Mouse (Mus musculus) myocyte (in vitro differentiated cells): ENCODE measurements around the gene Mto1. TPM values are rescaled to one million over a fixed set of nuclear protein-coding genes. Genes with fewer than 3 reads are reported as not detected.
A peak's percentile ranks its signal among the peaks of the same experiment; 100 is the strongest.
"Not testable (repeated sequence)": the region's sequence is repeated elsewhere in the genome, so short reads cannot be mapped to it uniquely, and the experiment has no call there.

Source experiments
- H3K27me3 ChIP-seq: one replicate; pipeline ENCODE4 v1.6.1; 2011; ENCODE audit not compliant: control insufficient read depth, insufficient read depth, insufficient read length
- H3K36me3 ChIP-seq: one replicate; pipeline ENCODE4 v1.6.1; 2011; ENCODE audit not compliant: control insufficient read depth, insufficient read depth
- H3K4me2 ChIP-seq: one replicate; pipeline ENCODE4 v1.6.1; 2011; ENCODE audit warnings: low read depth, control low read depth
- H3K4me3 ChIP-seq: one replicate; pipeline ENCODE4 v1.5.1; 2011; ENCODE audit warnings: mild to moderate bottlenecking, control low read depth, moderate library complexity
- H3K79me2 ChIP-seq: one replicate; pipeline ENCODE4 v1.6.1; 2011; ENCODE audit not compliant: control insufficient read depth, insufficient read depth
- H3ac ChIP-seq: one replicate; pipeline ENCODE4 v1.6.1; 2011; ENCODE audit not compliant: control insufficient read depth, insufficient read length
- CEBPB ChIP-seq: IDR thresholded peaks from 2 replicates; pipeline ENCODE4 v1.6.1; 2011; ENCODE audit warnings: mild to moderate bottlenecking, moderate library complexity; ENCODE audit not compliant: poor library complexity, insufficient read depth, severe bottlenecking
- E2F4 ChIP-seq: IDR thresholded peaks from one replicate; pipeline ENCODE4 v1.6.1; 2011; ENCODE audit warnings: mild to moderate bottlenecking, control low read depth, moderate library complexity; ENCODE audit not compliant: insufficient read depth
- MAX ChIP-seq: IDR thresholded peaks from one replicate; pipeline ENCODE4 v1.6.1; 2011; ENCODE audit warnings: low read depth, mild to moderate bottlenecking, control low read depth
- MYOD1 ChIP-seq, 3 experiments: IDR thresholded peaks; one replicate each; pipeline ENCODE4 v1.6.1; 2011; ENCODE audit warnings: control low read depth in 2 of 3, low read depth in 2 of 3, mild to moderate bottlenecking in 2 of 3, moderate library complexity in 1 of 3; ENCODE audit not compliant: insufficient read length in 2 of 3, control insufficient read depth in 1 of 3
- MYOG ChIP-seq, 3 experiments: IDR thresholded peaks; one replicate each; pipeline ENCODE4 v1.6.1; 2011; ENCODE audit warnings: control low read depth in 2 of 3, low read depth in 2 of 3, mild to moderate bottlenecking in 2 of 3; ENCODE audit not compliant: insufficient read length in 2 of 3, control insufficient read depth in 1 of 3, insufficient read depth in 1 of 3
- POLR2A ChIP-seq: IDR thresholded peaks from one replicate; pipeline ENCODE4 v1.6.1; 2011; ENCODE audit warnings: low read depth, mild to moderate bottlenecking, control low read depth, moderate library complexity; ENCODE audit not compliant: insufficient read length
- POLR2AphosphoS2 ChIP-seq: IDR thresholded peaks from one replicate; pipeline ENCODE4 v1.6.1; 2011; ENCODE audit warnings: low read depth, control low read depth; ENCODE audit not compliant: insufficient read length
- REST ChIP-seq: IDR thresholded peaks from one replicate; pipeline ENCODE4 v1.6.1; 2011; ENCODE audit warnings: mild to moderate bottlenecking, control low read depth, moderate library complexity; ENCODE audit not compliant: insufficient read depth, insufficient read length
- SRF ChIP-seq: IDR thresholded peaks from one replicate; pipeline ENCODE4 v1.6.1; 2011; ENCODE audit warnings: low read depth; ENCODE audit not compliant: control insufficient read depth, insufficient read length
- TCF12 ChIP-seq: IDR thresholded peaks from one replicate; pipeline ENCODE4 v1.6.1; 2011; ENCODE audit warnings: mild to moderate bottlenecking, control low read depth; ENCODE audit not compliant: poor library complexity, insufficient read depth, severe bottlenecking
- TCF3 ChIP-seq: IDR thresholded peaks from one replicate; pipeline ENCODE4 v1.6.1; 2011; ENCODE audit warnings: low read depth, control low read depth; ENCODE audit not compliant: insufficient read length
- USF1 ChIP-seq: IDR thresholded peaks from one replicate; pipeline ENCODE4 v1.6.1; 2011; ENCODE audit warnings: low read depth, mild to moderate bottlenecking, control low read depth, moderate library complexity
- polyA plus RNA-seq: library from polyadenylated mRNA; unstranded; fragments of >200 nt; fragmentation: generic; extraction: Trizol; gene quantifications from one replicate; pipeline ENCODE4 v1.2.1, GENCODE M21; 2012; ENCODE audit warnings: missing spikeins

Gene Mto1
- polyA plus RNA-seq, 1 experiment, result 10.8 TPM

DNA sequence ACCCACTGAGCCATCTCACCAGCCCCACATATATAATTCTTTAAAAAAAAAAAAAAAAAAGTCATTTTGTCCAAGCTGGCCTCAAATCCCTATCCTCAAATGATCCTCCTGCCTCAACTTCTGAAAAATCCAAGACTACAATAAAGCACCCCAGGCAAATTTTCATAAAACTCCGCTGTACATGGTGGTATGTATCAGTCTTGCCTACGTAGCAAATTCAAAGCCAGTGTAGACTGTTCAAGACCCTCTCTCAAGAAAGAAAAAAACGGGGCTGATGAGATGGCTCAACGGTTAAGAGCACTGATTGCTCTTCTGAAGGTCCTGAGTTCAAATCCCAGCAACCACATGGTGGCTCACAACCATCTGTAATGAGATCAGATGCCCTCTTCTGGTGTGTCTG, 27.9 kb downstream of the Mto1 start:
- peaks cover 28% of the 10 kb centered on the region for H3K79me2 ChIP-seq
- H3K4me3 ChIP-seq, result no peak overlapping the region
- TF ChIP-seq E2F4 (no peak), POLR2AphosphoS2 (no peak), MYOG (IDR thresholded peaks at IDR 0.05; ENCODE audit: control insufficient read depth in 1 of 3, insufficient read depth in 1 of 3, insufficient read length in 2 of 3, low read depth in 2 of 3) (no peak), TCF3 (no peak), MYOD1 (IDR thresholded peaks at IDR 0.05; ENCODE audit: control insufficient read depth in 1 of 3, insufficient read length in 2 of 3, low read depth in 2 of 3) (no peak), POLR2A (no peak), REST (no peak), MAX (no peak), TCF12 (no peak), SRF (no peak), USF1 (no peak), CEBPB (no peak)
- peaks cover 59% of the 10 kb centered on the region for H3K36me3 ChIP-seq
- no peaks in the 10 kb centered on the region for H3K27me3 ChIP-seq
- no peak overlapping the region for H3K4me2 ChIP-seq
- no peak overlapping the region for H3ac ChIP-seq

DNA sequence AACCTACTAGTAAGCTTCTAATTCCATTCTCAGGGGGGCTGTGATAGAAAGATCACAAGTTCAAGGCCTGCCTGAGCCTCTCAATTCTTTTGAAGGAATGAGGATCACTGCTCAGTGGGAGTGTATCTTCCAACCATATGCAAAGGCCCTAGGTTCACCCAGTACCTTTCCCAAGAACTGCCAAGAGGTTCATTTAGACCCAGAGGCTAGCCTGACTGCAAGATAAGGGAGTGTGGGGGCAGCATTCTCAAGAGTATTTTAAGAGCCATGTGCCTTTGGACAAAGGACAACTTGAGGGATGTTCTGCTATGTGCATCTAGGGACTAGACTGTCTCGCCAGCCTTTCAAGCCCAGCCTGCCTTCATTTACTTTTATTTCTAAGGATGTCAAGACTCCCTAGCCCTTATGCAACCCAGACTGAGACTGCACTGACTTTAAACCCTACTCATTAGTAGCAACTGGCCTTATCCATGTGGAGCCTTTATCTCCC, 28.6 kb downstream of the Mto1 start:
- no peak overlapping the region for H3ac ChIP-seq
- H3K79me2 ChIP-seq, result peaks cover 34% of the 10 kb centered on the region
- H3K4me2 ChIP-seq, result no peak overlapping the region
- H3K36me3 ChIP-seq, result peaks cover 56% of the 10 kb centered on the region
- no peaks in the 10 kb centered on the region for H3K27me3 ChIP-seq
- TF ChIP-seq REST (no peak), TCF3 (no peak), MAX (no peak), USF1 (no peak), POLR2AphosphoS2 (peak; percentile 95), TCF12 (no peak), MYOG (IDR thresholded peaks at IDR 0.05; ENCODE audit: control insufficient read depth in 1 of 3, insufficient read depth in 1 of 3, insufficient read length in 2 of 3, low read depth in 2 of 3) (no peak), SRF (no peak), CEBPB (no peak), E2F4 (no peak), MYOD1 (IDR thresholded peaks at IDR 0.05; ENCODE audit: control insufficient read depth in 1 of 3, insufficient read length in 2 of 3, low read depth in 2 of 3) (no peak), POLR2A (peak; percentile 50)
- no peak overlapping the region for H3K4me3 ChIP-seq

DNA sequence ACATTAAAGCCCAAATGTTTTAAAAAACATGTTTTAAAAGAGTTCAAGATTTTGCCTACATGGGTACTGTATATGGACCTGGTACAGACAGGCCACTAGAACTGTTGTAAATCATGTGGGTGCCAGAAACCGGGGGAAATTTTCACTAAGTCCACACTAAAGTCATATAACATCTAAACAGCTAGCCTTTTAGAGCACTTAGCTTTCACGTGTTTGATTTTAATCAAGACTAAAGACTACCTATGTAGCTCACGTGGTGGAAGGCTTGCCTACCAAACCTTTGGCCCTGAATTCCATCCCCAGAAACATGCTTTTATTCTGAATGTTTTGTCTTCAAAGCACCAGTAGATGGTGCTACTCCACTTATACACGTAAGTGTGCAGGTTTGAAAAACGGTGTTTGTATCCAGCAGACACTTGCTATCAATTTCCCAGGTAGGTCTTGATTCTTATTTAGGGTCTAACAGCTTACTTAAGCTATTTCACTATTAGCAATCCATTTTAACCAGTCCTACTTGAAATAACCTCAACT, 29.1 kb downstream of the Mto1 start:
- H3K36me3 ChIP-seq, result peaks cover 51% of the 10 kb centered on the region
- H3K79me2 ChIP-seq, result peaks cover 34% of the 10 kb centered on the region
- no peak overlapping the region for H3ac ChIP-seq
- H3K27me3 ChIP-seq, result no peaks in the 10 kb centered on the region
- TF ChIP-seq USF1 (no peak), POLR2AphosphoS2 (peak; percentile 73), TCF3 (no peak)
- H3K4me2 ChIP-seq, result peak overlapping the region; percentile 14
- H3K4me3 ChIP-seq, result no peak overlapping the region

DNA sequence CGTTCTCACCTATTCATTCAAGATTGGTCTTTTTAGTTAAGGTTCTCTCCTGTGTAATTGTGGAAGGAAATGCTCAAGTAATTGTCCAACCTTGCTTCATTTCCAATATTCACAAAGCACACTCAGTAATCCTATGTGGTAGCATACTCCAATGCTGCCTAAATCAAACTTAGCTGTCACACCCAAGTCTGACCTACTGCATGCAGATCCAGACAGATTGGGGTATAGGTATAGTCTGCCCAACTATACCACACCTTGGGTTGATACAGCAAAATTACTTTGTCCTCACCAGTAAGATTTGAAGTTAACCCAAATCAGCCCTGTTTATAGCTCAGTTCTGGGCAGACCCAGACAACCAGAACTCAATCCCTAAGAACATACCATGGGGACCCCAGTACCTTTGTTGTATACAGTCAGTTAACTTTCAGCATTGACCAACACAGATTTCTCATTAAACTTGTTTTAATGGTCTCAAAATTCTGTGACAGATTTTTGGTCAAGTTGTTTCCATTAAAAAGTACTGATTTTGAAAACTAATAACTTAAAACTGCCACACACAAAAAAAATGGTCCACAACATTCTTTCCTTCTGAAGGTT, 30.1 kb downstream of the Mto1 start:
- H3K4me3 ChIP-seq, result peak overlapping the region; percentile 99
- H3K79me2 ChIP-seq, result peaks cover 34% of the 10 kb centered on the region
- H3K36me3 ChIP-seq, result peaks cover 47% of the 10 kb centered on the region
- H3ac ChIP-seq, H3K27me3 ChIP-seq: not testable (repeated sequence)
- H3K4me2 ChIP-seq, result peak overlapping the region; percentile 28
- TF ChIP-seq POLR2AphosphoS2, result peak; percentile 74

DNA sequence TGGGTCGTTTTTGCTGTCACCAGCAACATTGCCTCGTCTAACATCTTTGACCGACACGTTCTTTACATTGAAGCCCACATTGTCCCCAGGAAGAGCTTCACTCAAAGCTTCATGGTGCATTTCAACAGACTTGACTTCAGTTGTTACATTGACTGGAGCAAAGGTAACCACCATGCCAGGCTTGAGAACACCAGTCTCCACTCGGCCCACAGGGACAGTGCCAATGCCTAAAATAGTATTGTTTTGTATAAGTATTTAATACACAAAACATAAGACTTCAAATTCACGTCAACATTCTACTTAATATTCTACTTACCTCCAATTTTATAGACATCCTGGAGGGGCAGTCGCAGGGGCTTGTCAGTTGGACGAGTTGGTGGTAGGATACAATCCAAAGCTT, 31.3 kb downstream of the Mto1 start:
- peaks cover 47% of the 10 kb centered on the region for H3K36me3 ChIP-seq

DNA sequence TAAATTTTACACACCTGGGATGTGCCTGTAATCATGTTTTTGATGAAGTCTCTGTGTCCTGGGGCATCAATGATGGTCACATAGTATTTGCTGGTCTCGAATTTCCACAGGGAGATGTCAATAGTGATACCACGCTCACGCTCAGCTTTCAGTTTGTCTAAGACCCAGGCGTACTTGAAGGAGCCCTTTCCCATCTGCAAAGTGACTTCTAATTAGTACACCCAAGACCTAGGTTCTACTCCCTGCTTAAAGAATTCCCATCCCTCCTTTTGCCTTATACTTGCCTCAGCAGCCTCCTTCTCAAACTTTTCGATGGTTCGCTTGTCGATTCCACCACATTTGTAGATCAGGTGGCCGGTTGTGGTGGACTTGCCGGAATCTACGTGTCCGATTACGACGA, 32.2 kb downstream of the Mto1 start:
- not testable (repeated sequence) for H3K27me3 ChIP-seq
- H3ac ChIP-seq, result peak overlapping the region; percentile 97
- peak overlapping the region; percentile 99 for H3K4me3 ChIP-seq
- peak overlapping the region; percentile 84 for H3K4me2 ChIP-seq
- H3K36me3 ChIP-seq, result peaks cover 47% of the 10 kb centered on the region
- peaks cover 34% of the 10 kb centered on the region for H3K79me2 ChIP-seq

More for the DNA sequence above, 31.3 kb downstream of the Mto1 start:
- Histone ChIP-seq H3K4me2 (peak overlapping the region; percentile 84), H3K4me3 (peak overlapping the region; percentile 99), H3K79me2 (peaks cover 34% of the 10 kb centered on the region)
- not testable (repeated sequence) for H3K27me3 ChIP-seq, H3ac ChIP-seq
- peak; percentile 19 for TF ChIP-seq POLR2A
